Mouse (Mus musculus) liver, postnatal 0 days (tissue): Measurements from ENCODE around the gene Gnb1.

Experiments used
- CTCF ChIP-seq: sonication (generic); IDR thresholded peaks from 2 replicates; pipeline ENCODE4 v1.5.1; 2016; ENCODE audit warnings: antibody characterized with exemption, low read depth
- EP300 ChIP-seq: IDR thresholded peaks from 2 replicates; pipeline ENCODE4 v1.6.1; 2016; ENCODE audit warnings: antibody characterized with exemption, low read depth, mild to moderate bottlenecking

- 0 out of 2 replicates have a peak, but pooled peaks have one; percentile 0 for TF ChIP-seq EP300
- peak; percentile 50 for TF ChIP-seq CTCF
Observed at GRCm38 (mm10) chr4:155601091-155601996, 110.2 kb downstream of the Gnb1 start, which contains the start of gene Slc35e2.
